Mouse (Mus musculus): ENCODE results near the gene Mfsd2b.

The Mfsd2b gene

DNA sequence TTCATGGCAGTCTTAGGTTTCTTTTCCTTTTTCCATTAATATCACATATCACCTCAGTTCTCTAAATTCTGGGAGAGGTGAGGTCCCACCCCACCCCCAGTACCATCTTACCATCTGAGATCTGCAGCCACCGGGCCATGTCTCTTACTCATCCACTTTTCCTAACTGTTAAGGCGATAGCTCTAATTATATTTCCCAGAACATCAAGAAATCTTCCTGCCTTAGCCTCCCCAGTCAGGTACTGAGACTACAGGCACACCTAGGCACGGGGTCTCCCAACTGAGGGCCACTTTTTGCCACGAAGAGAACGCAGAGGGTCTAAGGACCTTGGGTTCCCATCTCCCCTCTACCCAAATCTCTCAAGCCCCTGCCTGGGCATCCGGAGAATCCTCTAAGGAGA, 628 bp downstream of the Mfsd2b start:
- DNase-seq (ENCODE audit: low spot score), result no peak

DNA sequence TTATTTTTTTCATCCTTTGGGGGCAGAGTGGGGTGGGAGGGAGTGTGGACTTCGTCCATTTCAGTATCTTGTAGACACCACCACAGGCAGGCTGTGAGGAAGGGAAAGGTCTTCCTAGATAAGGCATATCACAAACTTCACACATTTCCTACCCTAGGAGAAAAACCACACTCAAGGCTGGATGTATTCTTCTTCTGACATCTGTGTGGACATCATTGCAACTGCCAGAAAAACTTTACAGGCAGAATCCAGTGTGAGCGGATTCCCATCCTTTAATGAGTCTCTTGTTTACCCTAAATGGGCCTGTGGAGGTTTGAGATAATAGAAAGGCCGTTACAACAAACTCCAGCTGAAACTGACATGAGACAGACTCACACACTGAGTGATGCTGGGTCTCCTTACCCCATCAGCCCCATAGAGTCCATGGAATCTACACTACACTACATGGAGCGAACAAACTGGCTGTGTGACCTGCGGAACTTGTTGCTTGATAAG, 1.1 kb downstream of the Mfsd2b start:
- no peak for DNase-seq (ENCODE audit: low spot score)

DNA sequence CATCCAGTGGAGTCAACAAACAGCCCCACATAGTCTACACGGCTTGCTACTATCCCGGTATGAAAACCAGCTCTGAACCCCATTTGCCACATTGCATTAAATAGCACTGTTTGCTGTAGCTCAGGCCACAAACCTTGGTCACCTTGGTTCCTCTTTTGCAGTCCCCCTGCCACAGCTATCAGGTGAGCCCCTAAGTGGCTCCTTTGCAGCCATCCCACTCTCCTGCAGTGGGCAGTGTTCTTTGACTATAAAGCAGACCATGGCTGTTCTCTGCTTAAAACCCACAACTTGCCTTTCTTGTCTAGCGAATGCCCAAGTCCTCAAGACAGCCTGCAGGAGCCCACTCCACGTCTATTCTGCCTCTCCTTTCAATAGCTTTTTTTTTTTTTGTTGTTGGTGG, 1.9 kb downstream of the Mfsd2b start:
- no peak for DNase-seq (ENCODE audit: low spot score)

DNA sequence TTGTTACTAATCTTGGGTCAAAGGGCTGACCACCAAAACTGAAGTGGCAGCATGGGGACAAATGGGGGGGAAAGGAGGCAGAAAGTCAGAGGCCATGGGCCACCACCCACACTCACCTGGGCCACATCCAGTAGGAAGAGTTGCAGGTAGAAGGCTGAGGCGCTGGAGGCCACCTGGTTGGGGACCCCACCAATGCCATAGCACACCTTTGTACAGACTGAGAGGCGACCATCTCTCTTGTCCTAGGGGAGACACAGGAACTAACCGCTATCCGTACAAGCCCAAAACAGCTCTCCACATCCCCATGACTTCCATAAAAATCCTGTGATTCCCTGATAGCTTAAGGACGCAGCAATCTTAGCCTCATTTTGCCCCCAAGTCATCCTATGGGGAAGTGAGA, 2.9 kb downstream of the Mfsd2b start:
- DNase-seq (ENCODE audit: low spot score), result no peak

DNA sequence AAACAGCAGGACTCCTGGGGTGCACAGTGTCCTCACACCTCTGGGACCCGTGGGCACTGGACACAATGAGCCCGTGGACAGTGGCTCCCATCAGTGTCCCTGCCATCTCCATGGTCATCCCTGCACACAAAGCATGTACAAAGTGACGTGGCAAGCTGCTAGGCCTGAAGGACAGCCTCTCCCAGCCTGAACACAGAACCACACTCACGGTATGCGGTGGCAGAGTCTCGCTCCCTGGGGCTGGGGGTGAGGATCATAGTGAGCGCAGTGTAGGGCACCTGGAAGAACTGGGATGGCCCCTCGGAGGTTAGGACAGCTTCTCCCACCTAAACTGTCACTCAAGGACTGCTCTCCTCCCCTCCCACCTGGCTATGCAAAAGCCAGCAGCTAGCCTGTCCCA, 5.2 kb downstream of the Mfsd2b start:
- DNase-seq (ENCODE audit: low spot score), result no peak

DNA sequence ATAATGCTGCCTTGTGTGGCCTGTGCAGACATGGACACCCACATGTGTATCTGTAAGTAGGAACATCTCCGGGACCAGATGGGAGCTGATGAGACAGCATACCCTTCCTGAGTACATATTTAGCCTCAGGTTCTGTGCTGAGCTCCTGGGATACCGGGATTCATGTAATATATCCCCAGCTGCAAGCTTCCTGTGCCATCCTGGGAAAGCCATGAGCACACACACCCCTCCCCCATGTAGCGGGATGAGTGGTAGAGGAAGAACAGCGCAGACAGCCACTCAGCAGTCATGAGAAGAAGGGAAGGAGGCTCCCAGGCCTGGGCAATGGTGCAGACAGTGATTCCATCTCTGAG, 9.8 kb downstream of the Mfsd2b start:
- DNase-seq (ENCODE audit: low spot score), result no peak

DNA sequence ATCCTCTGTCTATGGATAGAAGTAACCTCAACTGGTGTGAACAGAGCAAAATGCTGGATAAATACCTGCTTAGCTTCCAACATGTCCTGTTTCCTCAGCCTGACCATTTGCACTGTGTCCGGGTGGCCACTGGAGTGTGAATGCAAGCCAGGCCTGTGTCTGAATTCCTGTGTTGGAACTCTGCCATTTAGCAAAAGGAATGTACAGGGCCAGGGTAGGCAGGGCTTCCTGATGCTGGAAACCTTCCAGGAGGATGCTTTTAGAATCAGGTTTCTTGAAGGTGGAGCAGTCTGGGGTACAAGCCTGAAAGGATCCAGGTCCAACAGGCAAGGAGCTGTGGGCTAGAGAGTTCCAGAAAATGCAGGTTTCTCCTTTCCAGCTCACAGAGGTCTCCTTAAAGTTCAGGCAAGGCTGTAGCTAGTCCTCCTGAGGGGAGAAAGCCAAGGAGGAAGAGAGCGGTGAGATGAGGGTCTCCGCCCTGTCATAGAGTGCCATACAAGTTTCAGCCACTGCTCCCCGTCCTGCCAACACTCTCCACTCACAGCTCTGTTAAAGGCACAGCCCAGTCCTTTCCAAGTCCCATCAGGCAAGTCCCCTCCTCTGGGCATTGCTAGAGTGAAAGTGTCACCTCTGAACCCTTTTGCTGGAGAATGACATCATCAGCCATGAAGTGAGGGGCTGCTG, 10.4 kb downstream of the Mfsd2b start:
- no peak for DNase-seq (ENCODE audit: low spot score)

DNA sequence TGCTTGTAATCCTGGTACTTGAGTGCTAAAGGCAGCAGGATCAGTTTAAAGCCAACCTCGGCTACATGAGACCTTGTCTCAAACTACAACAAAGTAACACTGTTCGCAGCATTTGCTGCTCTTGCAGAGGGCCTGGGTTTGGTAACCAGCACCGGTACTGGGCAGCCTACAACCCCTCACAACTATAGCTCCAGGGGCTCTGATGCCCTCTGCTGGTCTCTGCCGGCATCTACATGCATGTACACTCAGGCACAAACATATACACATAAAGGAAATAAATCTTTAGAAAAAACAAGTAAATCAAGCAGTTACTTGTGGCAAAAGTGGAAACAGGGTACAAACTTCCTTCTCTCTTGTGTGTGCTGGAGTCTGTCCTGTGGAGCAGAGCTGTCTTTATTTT, 11.5 kb downstream of the Mfsd2b start:
- no peak for DNase-seq (ENCODE audit: low spot score)

DNA sequence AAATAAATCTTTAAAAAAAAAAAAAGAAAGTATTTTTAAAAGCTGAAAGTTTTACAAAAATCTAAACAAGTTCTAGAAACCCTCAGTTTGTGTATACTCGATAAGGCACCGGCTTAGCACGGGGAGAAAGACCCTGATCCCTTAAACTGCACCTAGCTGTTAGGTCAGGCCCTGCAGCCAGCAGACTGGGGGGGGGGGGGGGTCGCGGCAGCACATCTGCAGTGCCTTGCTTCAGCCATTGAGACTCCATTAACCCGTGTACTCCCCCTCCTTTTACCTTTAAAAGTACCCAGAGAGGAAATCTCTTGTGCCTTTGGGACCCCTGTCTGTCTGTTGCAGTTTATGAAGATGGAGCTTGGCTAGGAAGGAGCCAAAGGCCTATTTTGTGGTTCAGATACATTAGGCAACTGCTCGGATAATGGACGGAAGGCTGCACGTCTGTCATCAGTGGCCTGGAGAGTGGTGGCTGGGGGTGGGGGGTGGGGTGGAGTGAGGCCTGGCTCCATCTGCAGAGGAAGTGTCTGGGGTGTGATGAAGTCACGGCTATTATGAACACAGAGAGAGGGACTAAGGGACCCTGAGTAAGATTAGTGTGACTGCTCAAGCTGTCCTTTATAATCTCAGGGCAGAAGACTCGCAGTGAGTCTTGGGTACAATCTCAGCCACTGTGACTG, 14.8 kb downstream of the Mfsd2b start:
- no peak for DNase-seq (ENCODE audit: low spot score)

DNA sequence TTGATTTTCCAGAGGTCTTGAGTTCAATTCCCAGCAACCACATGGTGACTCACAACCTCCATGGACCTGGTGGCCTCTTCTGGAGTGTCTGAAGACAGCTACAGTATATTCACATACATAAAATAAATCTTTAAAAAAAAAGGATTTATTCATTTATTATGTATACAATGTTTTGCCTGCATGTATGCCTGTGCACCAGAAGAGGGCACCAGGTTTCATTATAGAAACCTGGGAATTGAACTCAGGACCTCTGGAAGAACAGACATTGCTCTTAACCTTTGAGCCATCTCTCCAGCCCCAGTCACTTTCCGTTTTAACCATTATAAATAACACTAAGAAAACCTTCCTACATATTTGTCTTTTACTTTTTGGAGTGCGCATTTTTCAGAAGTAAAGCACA, 17.3 kb downstream of the Mfsd2b start:
- DNase-seq (ENCODE audit: low spot score), result no peak

DNA sequence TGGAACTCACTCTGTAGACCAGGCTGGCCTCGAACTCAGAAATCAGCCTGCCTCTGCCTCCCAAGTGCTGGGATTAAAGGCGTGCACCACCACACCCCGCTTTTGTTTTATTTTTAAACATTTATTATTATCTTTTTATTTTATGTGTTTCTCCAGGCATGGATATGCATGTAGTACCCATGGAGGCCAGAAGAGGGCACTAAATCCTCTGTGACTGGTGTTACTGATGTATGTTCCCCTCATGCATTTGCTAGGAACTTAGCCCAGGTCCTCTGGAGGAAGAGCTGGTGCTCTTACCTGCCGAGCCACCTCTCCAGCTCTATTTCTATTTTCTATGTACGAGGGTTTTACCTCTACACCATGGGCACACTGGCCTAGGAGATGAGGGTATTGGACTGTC, 18.0 kb downstream of the Mfsd2b start:
- no peak for DNase-seq (ENCODE audit: low spot score)

DNA sequence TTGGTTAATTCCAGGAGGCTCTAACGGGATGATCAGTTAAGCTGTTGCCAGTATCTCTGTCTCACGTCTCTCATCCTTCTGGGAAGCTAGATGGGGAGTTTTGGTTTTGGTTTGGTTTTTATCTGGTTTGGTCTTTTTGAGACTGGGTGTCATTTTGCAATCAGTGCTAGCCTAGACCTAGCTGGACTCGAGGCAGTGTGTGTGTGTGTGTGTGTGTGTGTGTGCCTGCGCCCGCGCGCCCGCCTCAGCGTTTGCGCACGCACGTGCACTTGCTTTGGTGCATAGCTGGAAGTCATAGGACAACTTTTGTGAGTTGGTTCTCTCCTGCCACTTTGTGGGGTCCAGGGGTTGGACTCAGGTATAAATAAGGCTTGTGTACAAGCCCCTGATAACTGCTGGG, 30.4 kb downstream of the Mfsd2b start:
- DNase-seq (ENCODE audit: low spot score), result peak; percentile 33

DNA sequence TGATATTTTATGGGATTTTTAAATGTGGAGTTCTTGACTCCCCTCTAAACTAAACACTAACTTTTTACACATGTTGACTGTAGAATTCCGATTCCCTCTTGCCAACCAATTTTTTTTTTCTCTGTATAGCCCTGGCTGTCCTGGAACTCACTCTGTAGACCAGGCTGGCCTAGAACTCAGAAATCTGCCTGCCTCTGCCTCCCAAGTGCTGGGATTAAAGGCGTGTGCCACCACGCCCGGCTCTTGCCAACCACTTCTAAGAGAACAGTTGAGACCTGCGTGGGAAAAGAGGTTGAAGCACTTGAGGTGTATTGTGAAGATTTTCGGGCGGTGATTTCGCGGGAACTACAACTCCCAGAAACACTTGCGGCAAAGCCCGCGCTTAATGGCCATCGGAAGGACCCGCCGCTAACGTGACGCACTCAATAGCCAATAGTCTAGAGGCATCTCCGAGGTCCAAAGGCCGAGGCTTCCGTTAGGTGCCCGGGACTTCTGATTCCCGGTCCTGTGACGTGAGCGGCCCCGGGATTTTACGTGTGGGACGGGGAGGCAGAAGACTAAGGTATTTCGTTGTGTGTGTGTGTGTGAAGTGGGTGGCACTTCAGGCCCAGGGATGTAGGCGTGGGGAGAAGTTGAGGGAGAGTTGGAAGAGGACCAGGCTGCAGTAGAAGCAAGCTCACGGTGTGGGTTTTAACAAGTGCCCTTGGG, 31.1 kb downstream of the Mfsd2b start, which contains the start of gene Wdcp:
Wdcp (plus strand) TSS at position 414 of the 708 bp plus-strand sequence.
- DNase-seq (ENCODE audit: low spot score), result peak; percentile 84

DNA sequence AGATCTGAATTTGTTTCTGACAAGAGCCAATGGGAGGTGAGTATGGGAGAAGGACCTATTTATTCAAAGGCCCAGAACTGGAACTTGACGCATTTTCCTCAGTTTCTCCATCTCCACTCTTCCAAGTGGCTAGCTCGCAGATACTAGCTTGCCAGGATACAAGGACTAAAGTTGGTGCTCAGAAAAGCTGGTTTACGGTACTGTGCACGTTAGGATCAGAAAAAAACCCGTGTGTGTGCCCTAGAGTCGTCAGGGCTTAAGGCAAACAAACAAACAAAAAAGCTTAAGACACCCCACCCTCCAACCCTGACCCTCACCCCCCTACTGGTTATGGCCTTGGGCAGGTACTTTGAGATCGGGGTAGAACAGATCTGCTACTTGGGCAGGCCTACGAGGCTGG, 31.7 kb downstream of the Mfsd2b start:
- DNase-seq (ENCODE audit: low spot score), result no peak

DNA sequence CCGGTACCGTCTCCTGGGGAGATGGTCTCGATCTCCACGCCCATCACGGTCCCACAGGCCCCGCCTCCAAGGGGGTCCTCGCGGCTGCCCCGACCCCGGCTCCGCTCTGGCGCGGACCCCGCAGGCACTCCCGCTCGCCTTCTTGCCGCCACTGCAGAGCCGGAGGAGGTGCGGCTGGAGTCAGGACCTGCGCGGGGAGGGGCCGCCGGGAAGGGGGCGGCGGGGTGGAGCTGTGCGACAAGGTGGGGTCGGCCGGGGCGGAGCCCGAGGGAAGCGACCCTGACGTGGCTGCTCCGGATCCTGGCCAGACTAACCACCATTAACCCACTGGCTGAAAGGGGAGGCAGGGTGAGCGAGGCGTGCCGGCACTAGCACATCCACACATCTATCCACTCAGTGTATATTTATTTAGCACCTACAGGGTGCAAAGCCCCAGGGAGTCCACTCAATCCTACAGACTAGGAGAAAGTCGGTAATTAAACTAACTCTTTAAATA, 32.7 kb downstream of the Mfsd2b start, which contains the start of gene Fkbp1b:
Fkbp1b (minus strand) TSS at position 200 of the 496 bp plus-strand sequence.
- peak; percentile 65 for DNase-seq (ENCODE audit: low spot score)

DNA sequence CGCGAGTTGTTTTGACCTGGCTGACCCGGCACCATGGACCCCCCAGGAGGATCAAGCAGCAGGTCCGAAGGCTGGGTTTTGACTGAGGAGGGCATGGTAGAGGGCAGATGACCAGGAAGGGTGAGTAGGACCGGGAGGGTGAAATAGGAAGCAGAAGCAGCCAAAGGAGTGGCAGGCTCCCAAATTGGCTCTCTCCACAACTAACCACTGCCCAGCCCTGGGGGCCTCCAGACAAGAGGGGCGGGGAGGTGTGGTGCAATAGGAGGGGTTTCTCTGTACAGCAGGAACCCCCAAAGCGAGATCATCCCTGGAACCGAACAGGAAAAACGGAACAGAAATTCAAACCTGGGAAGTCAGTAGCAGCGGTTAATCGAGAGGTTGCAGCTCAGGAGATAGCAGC, 33.4 kb downstream of the Mfsd2b start:
- DNase-seq (ENCODE audit: low spot score), result no peak

DNA sequence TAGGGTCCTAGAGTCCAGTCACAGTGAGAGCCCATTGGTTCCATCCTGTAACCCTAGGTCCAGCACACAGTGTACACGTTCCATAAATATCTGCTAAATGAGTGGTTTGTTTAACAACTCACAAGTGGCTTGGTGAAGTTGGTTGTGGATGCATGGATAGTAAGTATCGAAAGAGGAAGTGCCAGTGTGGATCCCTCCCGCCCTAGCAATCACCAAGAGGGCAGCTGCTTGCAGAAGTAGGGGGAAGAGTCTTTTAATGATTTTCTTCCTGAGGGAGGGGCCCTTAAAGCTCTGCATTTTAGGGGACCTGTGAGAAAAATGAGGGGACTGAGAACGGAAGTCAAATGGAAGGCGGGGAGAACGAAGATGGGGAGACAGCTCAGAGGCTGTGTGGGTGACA, 34.1 kb downstream of the Mfsd2b start:
- no peak for DNase-seq (ENCODE audit: low spot score)

DNA sequence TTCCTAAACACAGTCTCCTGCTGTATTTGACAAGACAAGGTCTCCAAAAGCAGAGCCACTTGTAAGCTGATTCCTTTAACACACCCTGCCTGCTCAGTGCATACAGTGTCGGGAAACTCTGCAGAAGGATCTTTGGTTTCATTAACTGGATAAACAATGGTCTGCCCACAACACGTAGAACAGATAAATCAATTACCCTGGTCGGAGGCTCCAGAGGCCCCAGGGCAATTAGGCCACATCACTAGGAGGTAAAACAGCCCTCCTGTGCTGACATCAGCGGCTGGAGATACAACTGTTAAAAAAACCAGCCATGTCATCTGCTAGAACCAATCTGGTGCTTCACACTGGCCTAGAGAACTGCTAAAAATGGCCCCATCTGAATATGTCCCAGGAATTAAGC, 37.2 kb downstream of the Mfsd2b start:
- DNase-seq (ENCODE audit: low spot score), result no peak

DNA sequence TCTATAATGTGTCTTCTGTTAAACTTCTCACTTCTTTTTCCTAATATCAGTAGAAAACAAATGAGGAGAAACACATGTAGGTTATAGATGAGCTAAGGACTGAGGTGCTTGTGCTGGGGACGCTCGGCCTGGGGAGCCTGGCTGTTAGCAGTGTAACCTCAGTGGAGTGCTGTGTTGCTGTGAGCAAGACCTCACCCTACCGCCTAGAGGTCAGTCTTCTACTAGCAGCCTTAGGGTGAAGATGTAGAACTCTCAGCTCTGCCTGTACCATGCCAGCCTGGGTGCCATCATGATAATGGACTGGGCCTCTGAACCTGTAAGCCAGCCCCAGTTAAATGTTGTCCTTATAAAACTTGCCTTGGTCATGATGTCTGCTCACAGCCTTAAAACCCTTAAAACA, 46.9 kb downstream of the Mfsd2b start:
- DNase-seq (ENCODE audit: low spot score), result no peak

DNA sequence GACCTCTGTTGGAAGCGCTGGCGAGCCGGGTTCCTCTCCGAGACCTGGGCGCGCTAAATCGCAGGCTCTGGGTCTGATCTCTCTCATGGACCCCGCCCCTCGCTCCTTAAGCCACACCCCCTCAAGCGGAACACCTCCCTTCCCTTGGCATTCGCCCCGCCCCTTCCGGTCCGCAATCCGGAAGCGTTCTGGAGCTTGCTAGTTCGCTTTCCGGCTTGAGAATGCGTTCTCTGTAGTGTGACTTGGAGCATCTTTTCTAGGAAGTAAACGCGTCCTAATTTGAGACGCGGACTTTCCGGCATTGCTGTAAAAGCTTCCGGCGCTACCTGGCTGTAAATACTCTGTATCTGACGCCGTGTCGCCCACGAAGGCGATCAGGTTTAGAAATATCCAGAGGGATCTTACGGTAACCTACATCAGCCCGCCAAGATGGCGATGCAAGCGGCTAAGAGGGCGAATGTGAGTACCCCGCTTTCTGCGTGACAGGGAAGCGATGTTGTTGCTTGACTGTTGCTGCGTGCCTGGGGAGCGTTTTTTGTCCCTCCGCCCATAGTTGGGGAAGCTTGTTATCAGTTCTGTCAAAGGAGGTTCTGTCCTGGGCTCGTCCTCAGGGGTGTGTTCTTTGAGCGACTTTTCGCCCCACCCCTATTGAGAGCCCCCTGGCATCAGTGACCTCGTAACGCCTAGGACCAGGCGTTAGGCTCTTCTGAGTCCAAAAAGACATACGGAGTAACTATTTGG, 56.6 kb downstream of the Mfsd2b start, which contains the start of gene Sf3b6:
Sf3b6 (plus strand) TSS at position 184 of the 741 bp plus-strand sequence.
- peak; percentile 98 for DNase-seq (ENCODE audit: low spot score)

DNA sequence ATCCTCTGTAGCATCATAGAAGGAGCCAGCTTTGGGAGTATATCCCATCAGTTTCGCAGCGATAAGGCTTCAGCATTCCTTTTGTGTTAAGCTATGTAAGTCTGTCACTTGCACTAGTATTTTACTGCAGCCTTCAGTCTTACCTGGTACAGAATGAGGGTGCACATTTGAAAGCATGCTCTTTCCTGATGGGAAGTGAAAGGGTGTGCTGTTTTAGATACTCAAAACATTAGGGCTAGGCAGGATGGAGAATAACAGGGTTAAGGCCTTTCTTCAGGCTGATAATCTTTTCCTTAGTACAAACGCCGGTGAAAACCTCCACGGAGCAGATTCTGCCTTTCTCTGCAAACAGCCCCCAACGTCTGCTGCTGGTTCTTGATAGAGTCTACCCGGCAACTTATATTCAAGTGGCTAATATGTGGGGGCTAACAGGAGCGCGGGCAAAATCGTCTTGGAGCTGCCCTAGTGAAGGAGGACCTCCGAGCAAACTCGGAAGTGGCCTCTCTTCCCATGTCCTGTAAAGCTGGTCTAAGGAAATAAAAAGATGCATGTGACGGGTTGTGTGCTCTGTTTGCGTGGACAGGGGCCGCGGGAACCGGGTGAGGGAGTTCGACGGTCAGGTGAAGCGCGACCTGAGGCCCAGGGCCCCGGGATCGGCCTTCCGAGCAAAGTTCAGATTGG, 57.3 kb downstream of the Mfsd2b start:
- no peak for DNase-seq (ENCODE audit: low spot score)

DNA sequence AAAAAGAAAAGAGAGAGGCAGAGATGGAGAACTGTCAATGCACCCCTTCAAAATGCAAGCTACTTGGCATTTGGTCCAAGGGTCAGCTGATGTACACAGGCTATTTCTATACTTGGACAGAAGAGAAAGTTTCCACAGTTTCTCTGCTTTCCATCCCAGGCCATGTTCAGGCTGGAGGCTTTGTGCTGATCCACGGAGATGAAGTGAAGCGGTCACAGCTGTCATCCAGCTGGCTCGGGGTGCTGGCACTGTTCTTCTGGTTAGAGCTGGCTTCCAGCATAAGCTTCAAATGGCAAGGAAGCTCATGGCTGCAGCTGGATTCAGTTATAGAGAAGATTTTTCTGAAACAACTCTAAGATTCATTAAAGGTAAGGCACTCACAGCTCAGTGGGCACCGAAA, 60.5 kb downstream of the Mfsd2b start:
- DNase-seq (ENCODE audit: low spot score), result no peak

Measured in ovary, postnatal 36 days (tissue).